Mouse (Mus musculus): ENCODE results near the gene Hs3st4. TPM values are rescaled to one million over a fixed set of nuclear protein-coding genes. Genes with fewer than 3 reads are reported as not detected.

Hs3st4 gene
- total and polyA plus RNA-seq, 3 experiments: not detected

- Histone ChIP-seq H3K4me1 (ENCODE audit: control insufficient read depth in 1 of 2, insufficient read depth in 2 of 2) (no peaks in the 10 kb centered on the region), H3K4me3 (replicated peaks in 1 of 3; ENCODE audit: low read depth in 2 of 3, low read length in 2 of 3, poor library complexity in 1 of 3) (no peak overlapping the region), H3K9ac (ENCODE audit: insufficient read depth, low read depth) (no peak overlapping the region), H3K79me2 (replicated peaks; ENCODE audit: control insufficient read depth, extremely low read depth, insufficient read depth, poor library complexity, severe bottlenecking) (no peaks in the 10 kb centered on the region), H3K27ac (ENCODE audit: insufficient read depth, low read depth) (no peak overlapping the region), H3K36me3 (replicated peaks in 1 of 2; ENCODE audit: control insufficient read depth in 1 of 2, insufficient read depth in 1 of 2, low read length in 1 of 2) (no peaks in the 10 kb centered on the region), H3K4me2 (ENCODE audit: insufficient read depth, low read depth, poor library complexity, severe bottlenecking) (no peak overlapping the region), H3K9me3 (replicated peaks; ENCODE audit: low read length) (peaks cover 43% of the 10 kb centered on the region), H3K27me3 (replicated peaks) (peaks cover 2% of the 10 kb centered on the region)
- DNase-seq (ENCODE audit: extremely low read depth): no peak
- dilution Hi-C loops (cut with MboI; ENCODE audit: extremely low pct_ligation_motif_present, extremely low pct_unique_long_range_greater_than_20kb, low sequenced_read_pairs) (no loop called here), in situ Hi-C loops (cut with MboI; ENCODE audit: low pct_ligation_motif_present, low pct_unique_long_range_greater_than_20kb, low sequenced_read_pairs) (no loop called here)
- TF ChIP-seq NRF1 (IDR thresholded peaks at IDR 0.05; ENCODE audit: low read depth, low read length) (no peak), ZC3H11A (IDR thresholded peaks at IDR 0.05; ENCODE audit: low read depth, low read length) (no peak), TBP (conservative IDR thresholded peaks at IDR 0.05; ENCODE audit: low read depth, low read length) (no peak), JUND (conservative IDR thresholded peaks at IDR 0.05; ENCODE audit: low read depth, low read length) (no peak), ETS1 (conservative IDR thresholded peaks at IDR 0.05; ENCODE audit: low read depth, low read length) (no peak), POLR2A (IDR thresholded peaks at IDR 0.05; ENCODE audit: low read depth, low read length) (no peak), CHD1 (IDR thresholded peaks at IDR 0.05; ENCODE audit: low read depth, low read length) (no peak), MEF2A (IDR thresholded peaks at IDR 0.05; ENCODE audit: borderline replicate concordance, low read depth, low read length) (no peak), RCOR1 (conservative IDR thresholded peaks at IDR 0.05; ENCODE audit: low read depth, low read length) (no peak)
Measured at GRCm38 (mm10) chr7:123982010-123982409, 659 bp upstream of the Hs3st4 start.

- in situ Hi-C loops (cut with MboI; ENCODE audit: low pct_ligation_motif_present, low pct_unique_long_range_greater_than_20kb, low sequenced_read_pairs): no loop called here
- Histone ChIP-seq H3K36me3 (replicated peaks in 1 of 2; ENCODE audit: control insufficient read depth in 1 of 2, insufficient read depth in 1 of 2, low read length in 1 of 2) (no peaks in the 10 kb centered on the region), H3K9ac (ENCODE audit: insufficient read depth, low read depth) (no peak overlapping the region), H3K27ac (ENCODE audit: insufficient read depth, low read depth) (no peak overlapping the region), H3K4me1 (ENCODE audit: control insufficient read depth in 1 of 2, insufficient read depth in 2 of 2) (no peaks in the 10 kb centered on the region), H3K4me2 (ENCODE audit: insufficient read depth, low read depth, poor library complexity, severe bottlenecking) (no peak overlapping the region), H3K79me2 (replicated peaks; ENCODE audit: control insufficient read depth, extremely low read depth, insufficient read depth, poor library complexity, severe bottlenecking) (no peaks in the 10 kb centered on the region), H3K27me3 (replicated peaks) (peaks cover 5% of the 10 kb centered on the region), H3K9me3 (replicated peaks; ENCODE audit: low read length) (peaks cover 46% of the 10 kb centered on the region), H3K4me3 (replicated peaks in 1 of 3; ENCODE audit: low read depth in 2 of 3, low read length in 2 of 3, poor library complexity in 1 of 3) (no peak overlapping the region)
- DNase-seq (ENCODE audit: extremely low read depth): no peak
- TF ChIP-seq TCF12 (IDR thresholded peaks at IDR 0.05; ENCODE audit: low read depth, low read length): no peak
- dilution Hi-C loops (cut with MboI; ENCODE audit: extremely low pct_ligation_motif_present, extremely low pct_unique_long_range_greater_than_20kb, low sequenced_read_pairs): no loop called here
Measured at GRCm38 (mm10) chr7:123983177-123984046, 743 bp downstream of the Hs3st4 start.

DNA sequence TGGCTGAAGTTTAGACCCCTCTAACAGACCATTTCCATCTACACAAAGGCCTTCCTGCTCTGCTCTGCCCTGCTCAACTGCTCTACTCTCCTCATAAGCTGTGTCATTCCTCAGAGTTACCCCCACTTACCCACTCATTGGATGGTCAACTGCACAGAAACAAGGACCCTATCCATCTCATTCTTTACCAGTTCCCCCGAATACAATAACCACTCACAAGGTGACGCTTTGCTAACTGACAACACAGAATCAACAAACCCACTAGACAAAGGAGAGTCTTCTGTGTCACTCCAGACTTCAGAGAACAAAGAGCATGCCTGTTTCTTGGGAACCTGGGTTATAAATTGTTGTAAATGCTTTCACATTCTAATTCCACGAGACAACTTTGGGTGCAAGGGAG, 9.5 kb downstream of the Hs3st4 start:
- H3K4me3 ChIP-seq (replicated peaks in 1 of 3; ENCODE audit: low read depth in 2 of 3, low read length in 2 of 3, poor library complexity in 1 of 3): no peak overlapping the region
- H3K4me1 ChIP-seq (ENCODE audit: control insufficient read depth in 1 of 2, insufficient read depth in 2 of 2): no peaks in the 10 kb centered on the region
- in situ Hi-C loops (cut with MboI; ENCODE audit: low pct_ligation_motif_present, low pct_unique_long_range_greater_than_20kb, low sequenced_read_pairs) (no loop called here), dilution Hi-C loops (cut with MboI; ENCODE audit: extremely low pct_ligation_motif_present, extremely low pct_unique_long_range_greater_than_20kb, low sequenced_read_pairs) (no loop called here)
- H3K36me3 ChIP-seq (replicated peaks in 1 of 2; ENCODE audit: control insufficient read depth in 1 of 2, insufficient read depth in 1 of 2, low read length in 1 of 2): no peaks in the 10 kb centered on the region
- no peak overlapping the region for H3K27ac ChIP-seq (ENCODE audit: insufficient read depth, low read depth)
- peaks cover 29% of the 10 kb centered on the region for H3K9me3 ChIP-seq (replicated peaks; ENCODE audit: low read length)
- TF ChIP-seq CHD2 (IDR thresholded peaks at IDR 0.05; ENCODE audit: low read length) (no peak), JUN (IDR thresholded peaks at IDR 0.05; ENCODE audit: insufficient read depth, low read depth, low read length) (no peak), ZKSCAN1 (IDR thresholded peaks at IDR 0.05; ENCODE audit: borderline replicate concordance, low read depth, low read length) (no peak), CTCF (conservative IDR thresholded peaks at IDR 0.05 in 1 of 2, IDR thresholded peaks at IDR 0.05 in 1 of 2; ENCODE audit: low read depth in 2 of 2, low read length in 2 of 2) (no peak)
- no peak for DNase-seq (ENCODE audit: extremely low read depth)
- H3K9ac ChIP-seq (ENCODE audit: insufficient read depth, low read depth): no peak overlapping the region
- peaks cover 23% of the 10 kb centered on the region for H3K27me3 ChIP-seq (replicated peaks)
- H3K4me2 ChIP-seq (ENCODE audit: insufficient read depth, low read depth, poor library complexity, severe bottlenecking): no peak overlapping the region
- H3K79me2 ChIP-seq (replicated peaks; ENCODE audit: control insufficient read depth, extremely low read depth, insufficient read depth, poor library complexity, severe bottlenecking): no peaks in the 10 kb centered on the region
